In genomic region chr5:76957954-76958353, GRCm38 (mm10) we compare ENCODE assay signal across 16 mouse cellular contexts. TPM values are rescaled to one million over a fixed set of nuclear protein-coding genes. Genes with fewer than 3 reads are reported as not detected.
A peak's percentile ranks its signal among the peaks of the same experiment; 100 is the strongest.
DNase-seq lines count a peak whose midpoint lies in the region; ATAC-seq and TF ChIP-seq lines count a peak whose summit lies in the region.
"Had no signal": no experiment of that assay in that cellular context is flagged by ENCODE, and none has a peak within 500 bp of the region (broad histone marks: within the 10 kb centered on the region; RNA-seq: fewer than 3 reads in every experiment).

No protein-coding gene starts in this region.

- H3K36me3 ChIP-seq in midbrain, embryonic 14.5 days (ENCODE audit: control insufficient read depth, insufficient read depth, low read length): peaks cover 64% of the 10 kb centered on the region
- H3K36me3 ChIP-seq in midbrain, embryonic 10.5 days: peaks cover 92% of the 10 kb centered on the region
- peaks cover 21% of the 10 kb centered on the region for H3K36me3 ChIP-seq in stomach, postnatal 0 days (ENCODE audit: control insufficient read depth, insufficient read depth, low read length)

- H3K27me3 ChIP-seq in midbrain, embryonic 14.5 days (ENCODE audit: control insufficient read depth, insufficient read depth, low read length): no peaks in the 10 kb centered on the region
- no peaks in the 10 kb centered on the region for H3K27me3 ChIP-seq in midbrain, embryonic 10.5 days (ENCODE audit: low read depth, poor library complexity, severe bottlenecking)
- H3K27me3 ChIP-seq in stomach, postnatal 0 days (ENCODE audit: control insufficient read depth, insufficient read depth, low read length): no peaks in the 10 kb centered on the region

- H3K9me3 ChIP-seq in midbrain, embryonic 14.5 days (ENCODE audit: control insufficient read depth, low read length): no peaks in the 10 kb centered on the region
- no peaks in the 10 kb centered on the region for H3K9me3 ChIP-seq in midbrain, embryonic 10.5 days (replicated peaks)
- no peaks in the 10 kb centered on the region for H3K9me3 ChIP-seq in stomach, postnatal 0 days (ENCODE audit: control insufficient read depth, low read length)

- 0 out of 2 replicates have a peak, but pooled peaks cover 3% of the 10 kb centered on the region for H3K4me1 ChIP-seq in midbrain, embryonic 14.5 days (ENCODE audit: control insufficient read depth, insufficient read depth, low read length)
- H3K4me1 ChIP-seq in midbrain, embryonic 10.5 days: peaks cover 16% of the 10 kb centered on the region
- H3K4me1 ChIP-seq in stomach, postnatal 0 days (replicated peaks; ENCODE audit: control insufficient read depth, insufficient read depth): no peaks in the 10 kb centered on the region

- no peak overlapping the region for H3K9ac ChIP-seq in midbrain, embryonic 14.5 days (replicated peaks; ENCODE audit: low read length)
- H3K9ac ChIP-seq in stomach, postnatal 0 days (ENCODE audit: low read length): no peak overlapping the region
- H3K9ac ChIP-seq: lung, embryonic 14.5 days had no signal

- no peak overlapping the region for H3K4me3 ChIP-seq in gastrocnemius, adult 2 months
- no peak overlapping the region for H3K4me3 ChIP-seq in midbrain, embryonic 14.5 days (replicated peaks; ENCODE audit: low read depth, low read length)
- H3K4me3 ChIP-seq in midbrain, embryonic 10.5 days: no peak overlapping the region
- H3K4me3 ChIP-seq in stomach, postnatal 0 days (ENCODE audit: low read depth, low read length): no peak overlapping the region

- H3K27ac ChIP-seq in gastrocnemius, adult 2 months: peak overlapping the region; percentile 28
- H3K27ac ChIP-seq in midbrain, embryonic 14.5 days (replicated peaks; ENCODE audit: low read depth, low read length): no peak overlapping the region
- no peak overlapping the region for H3K27ac ChIP-seq in midbrain, embryonic 10.5 days (replicated peaks)
- no peak overlapping the region for H3K27ac ChIP-seq in stomach, postnatal 0 days (replicated peaks)

- no peak for TF ChIP-seq POLR2A in brain, embryonic 14.5 days (IDR thresholded peaks at IDR 0.05; ENCODE audit: borderline replicate concordance, extremely low read depth, insufficient read depth, insufficient read length, poor library complexity, severe bottlenecking)

- no peak for TF ChIP-seq EP300 in stomach, postnatal 0 days (optimal IDR thresholded peaks at IDR 0.05)

- intact Hi-C loops in gastrocnemius, adult 2 months (cut with DNase I): loop anchor here (5.0 kb wide), 1 partner anchor 36 kb away; no protein-coding TSS in a partner anchor

- no peak for DNase-seq in gastrocnemius, adult 2 months
- DNase-seq in gastrocnemius, postnatal 25 days: no peak
- peak; percentile 15 for DNase-seq in midbrain, embryonic 14.5 days
- DNase-seq in midbrain, embryonic 10.5 days (ENCODE audit: low spot score): no peak
- DNase-seq in brain, embryonic 14.5 days (ENCODE audit: low read depth): no peak
- no peak for DNase-seq in stomach, postnatal 0 days (ENCODE audit: low spot score)
- no peak for DNase-seq in frontal cortex, postnatal 10 days (ENCODE audit: low spot score in 2 of 2)
- DNase-seq in cerebellum, postnatal 14 days: no peak
- DNase-seq: adrenal gland, postnatal 36 days; cerebellum, postnatal 10 days; gastrocnemius, postnatal 36 days; heart, postnatal 36 days; lung, embryonic 14.5 days had no signal

- H3K4me2 ChIP-seq in midbrain, embryonic 14.5 days (ENCODE audit: low read length): no peak overlapping the region
- H3K4me2 ChIP-seq in stomach, postnatal 0 days (replicated peaks; ENCODE audit: low read depth): no peak overlapping the region
- H3K4me2 ChIP-seq: lung, embryonic 14.5 days had no signal

- no peak for ATAC-seq in midbrain, embryonic 14.5 days (ENCODE audit: low FRiP score, low TSS enrichment)
- no peak for ATAC-seq in stomach, postnatal 0 days (ENCODE audit: low FRiP score, low TSS enrichment)

- TF ChIP-seq CTCF in gastrocnemius, adult 2 months (IDR thresholded peaks at IDR 0.05): peak; percentile 35
- peak; percentile 24; the same call in 1 of the 2 replicates for TF ChIP-seq CTCF in brain, embryonic 14.5 days (IDR thresholded peaks at IDR 0.05; ENCODE audit: borderline replicate concordance, extremely low read depth, insufficient read depth, insufficient read length)
- peak; percentile 55 for TF ChIP-seq CTCF in stomach, postnatal 0 days (IDR thresholded peaks at IDR 0.05; ENCODE audit: low read depth)

- WGBS in midbrain, embryonic 14.5 days: 90% methylated on average over 1 of the region's 1 CpGs
- 90% methylated on average over 1 of the region's 1 CpGs for WGBS in midbrain, embryonic 10.5 days
- WGBS in stomach, postnatal 0 days: 92% methylated on average over 1 of the region's 1 CpGs

RNA-seq across cellular contexts. Expression of gene Ppat, which starts 6.6 kb away (rescaled TPM):
- 10 to 100 TPM; 21.2 to 21.8 TPM for total RNA-seq in gastrocnemius, adult 2 months (2021)
- 10 to 100 TPM; 17.7 to 18.7 TPM for total RNA-seq in gastrocnemius, postnatal 25 days (2021)
- 9.2 and 13.1 TPM in 2 replicates for polyA plus RNA-seq in midbrain, embryonic 14.5 days (2014; fragmentation: Nextera tagmentation; extraction: Ambion mirVana)
- polyA plus RNA-seq in midbrain, embryonic 10.5 days (2016; fragmentation: Nextera tagmentation; extraction: Ambion mirVana): 46.1 and 58.0 TPM in 2 replicates
- 9.3 and 10.3 TPM in 2 replicates for polyA plus RNA-seq in brain, embryonic 14.5 days (2012; rRNA removed)
- polyA plus RNA-seq in stomach, postnatal 0 days (2015; fragmentation: Nextera tagmentation; extraction: Ambion mirVana): 12.4 and 12.5 TPM in 2 replicates

RNA-seq across cellular contexts. Expression of gene Paics, which starts 6.8 kb away (rescaled TPM):
- total RNA-seq in gastrocnemius, adult 2 months (2021): 100 to 1,000 TPM; 129 to 139 TPM
- total RNA-seq in gastrocnemius, postnatal 25 days (2021): 100 to 1,000 TPM; 110 to 117 TPM
- 149 and 181 TPM in 2 replicates for polyA plus RNA-seq in midbrain, embryonic 14.5 days (2014; fragmentation: Nextera tagmentation; extraction: Ambion mirVana)
- polyA plus RNA-seq in midbrain, embryonic 10.5 days (2016; fragmentation: Nextera tagmentation; extraction: Ambion mirVana): 444 and 484 TPM in 2 replicates
- 94.4 and 103 TPM in 2 replicates for polyA plus RNA-seq in brain, embryonic 14.5 days (2012; rRNA removed)
- 91.7 and 94.4 TPM in 2 replicates for polyA plus RNA-seq in stomach, postnatal 0 days (2015; fragmentation: Nextera tagmentation; extraction: Ambion mirVana)

RNA-seq across cellular contexts. Expression of gene Srp72, which starts 16.5 kb away (rescaled TPM):
- 10 to 100 TPM; 46.6 to 55.9 TPM for total RNA-seq in gastrocnemius, adult 2 months (2021)
- total RNA-seq in gastrocnemius, postnatal 25 days (2021): 10 to 100 TPM; 51.3 to 53.1 TPM
- 77.3 and 99.6 TPM in 2 replicates for polyA plus RNA-seq in midbrain, embryonic 14.5 days (2014; fragmentation: Nextera tagmentation; extraction: Ambion mirVana)
- 78.5 and 81.2 TPM in 2 replicates for polyA plus RNA-seq in midbrain, embryonic 10.5 days (2016; fragmentation: Nextera tagmentation; extraction: Ambion mirVana)
- polyA plus RNA-seq in brain, embryonic 14.5 days (2012; rRNA removed): 69.3 and 77.8 TPM in 2 replicates
- polyA plus RNA-seq in stomach, postnatal 0 days (2015; fragmentation: Nextera tagmentation; extraction: Ambion mirVana): 47.1 and 49.2 TPM in 2 replicates

RNA-seq across cellular contexts. Expression of gene Arl9, which starts 45.9 kb away (rescaled TPM):
- not detected for total RNA-seq in gastrocnemius, adult 2 months (2021)
- total RNA-seq in gastrocnemius, postnatal 25 days (2021): not detected
- not detected in 2 replicates for polyA plus RNA-seq in midbrain, embryonic 14.5 days (2014; fragmentation: Nextera tagmentation; extraction: Ambion mirVana)
- not detected in 2 replicates for polyA plus RNA-seq in midbrain, embryonic 10.5 days (2016; fragmentation: Nextera tagmentation; extraction: Ambion mirVana)
- polyA plus RNA-seq in brain, embryonic 14.5 days (2012; rRNA removed): 0.48 and 1.1 TPM in 2 replicates
- not detected in 2 replicates for polyA plus RNA-seq in stomach, postnatal 0 days (2015; fragmentation: Nextera tagmentation; extraction: Ambion mirVana)
- total RNA-seq: adrenal gland, postnatal 36 days; gastrocnemius, postnatal 36 days; heart, postnatal 36 days; left cerebral cortex, postnatal 14 days had no signal
- polyA plus RNA-seq: kidney, embryonic 16.5 days; spleen, adult 2 months had no signal

RNA-seq across cellular contexts. Expression of gene Aasdh, which starts 52.6 kb away (rescaled TPM):
- total RNA-seq in gastrocnemius, adult 2 months (2021): 10 to 100 TPM in 1 of 2 experiments, 1 to 10 TPM in 1; 9.6 to 12.9 TPM
- 1 to 10 TPM; 7.3 to 7.8 TPM for total RNA-seq in gastrocnemius, postnatal 25 days (2021)
- 16.2 and 19.5 TPM in 2 replicates for polyA plus RNA-seq in midbrain, embryonic 14.5 days (2014; fragmentation: Nextera tagmentation; extraction: Ambion mirVana)
- 22.3 and 24.3 TPM in 2 replicates for polyA plus RNA-seq in midbrain, embryonic 10.5 days (2016; fragmentation: Nextera tagmentation; extraction: Ambion mirVana)
- 27.9 and 29.5 TPM in 2 replicates for polyA plus RNA-seq in brain, embryonic 14.5 days (2012; rRNA removed)
- 7.0 and 7.4 TPM in 2 replicates for polyA plus RNA-seq in stomach, postnatal 0 days (2015; fragmentation: Nextera tagmentation; extraction: Ambion mirVana)
